Mouse (Mus musculus) cortical plate, adult 2 months (tissue): ENCODE data around the gene Wdr37.

Experiments used
- CTCF ChIP-seq: fragments of 200-500 bp; IDR thresholded peaks from 2 replicates; pipeline ENCODE4 v1.5.1; 2011; ENCODE audit warnings: mild to moderate bottlenecking, control low read depth, low read length; ENCODE audit not compliant: insufficient read depth; ENCODE audit errors: extremely low read depth
- POLR2A ChIP-seq: fragments of 200-500 bp; IDR thresholded peaks from 2 replicates; pipeline ENCODE4 v1.6.1; 2011; ENCODE audit warnings: mild to moderate bottlenecking, low read length, control low read depth; ENCODE audit not compliant: insufficient read depth; ENCODE audit errors: extremely low read depth

GRCm38 (mm10) chr13:8784308-8785061 lies 87.2 kb downstream of the Wdr37 start:
- TF ChIP-seq CTCF (no peak), POLR2A (no peak)
